Mouse (Mus musculus): ENCODE measurements at regions not wholly inside any gene's neighbourhood (a gene's known extent, or its start where the extent isn't known, plus 50 kb on each side); places are given as distances from the start of the nearest gene placed in this dataset.

DNA sequence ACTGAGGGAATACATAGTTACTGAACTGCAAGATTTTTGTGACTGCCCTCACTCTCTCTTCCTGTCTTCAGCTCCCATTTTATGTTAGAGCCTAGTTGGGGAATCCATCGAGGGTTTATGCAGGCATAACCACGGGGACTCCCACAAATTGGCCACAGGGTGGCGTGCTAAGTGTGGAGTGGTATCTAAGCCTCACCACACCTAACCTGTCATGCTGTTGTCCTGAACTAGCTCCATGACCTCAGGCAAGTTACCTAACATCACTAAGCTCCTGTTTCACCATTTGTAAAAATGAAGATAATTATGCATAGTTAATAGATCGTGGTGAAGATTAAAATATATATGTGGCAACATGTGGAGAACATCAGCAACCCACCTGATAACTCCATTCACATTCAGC is 246.8 kb upstream of the Cpeb2 start:
- no peaks in the 10 kb centered on the region for H3K27me3 ChIP-seq (replicated peaks)
- peak; percentile 13 for DNase-seq (ENCODE audit: extremely low read depth)
- H3K27ac ChIP-seq (ENCODE audit: insufficient read depth, low read depth), result no peak overlapping the region
- H3K4me2 ChIP-seq (ENCODE audit: insufficient read depth, low read depth, poor library complexity, severe bottlenecking), result no peak overlapping the region
- no peaks in the 10 kb centered on the region for H3K36me3 ChIP-seq (replicated peaks in 1 of 2; ENCODE audit: control insufficient read depth in 1 of 2, insufficient read depth in 1 of 2, low read length in 1 of 2)
- TF ChIP-seq RAD21 (IDR thresholded peaks at IDR 0.05; ENCODE audit: low read depth, low read length), result peak; percentile 57
- no peak for TF ChIP-seq ZNF384 (IDR thresholded peaks at IDR 0.05; ENCODE audit: low read depth, low read length)
- peak in 1 of 2 experiments; percentile 57; a peak in 2 of 4 replicates for TF ChIP-seq CTCF (conservative IDR thresholded peaks at IDR 0.05 in 1 of 2, IDR thresholded peaks at IDR 0.05 in 1 of 2; ENCODE audit: low read depth in 2 of 2, low read length in 2 of 2)
- peak; percentile 66 for TF ChIP-seq SMC3 (IDR thresholded peaks at IDR 0.05; ENCODE audit: low read depth, low read length)
- TF ChIP-seq ZC3H11A (IDR thresholded peaks at IDR 0.05; ENCODE audit: low read depth, low read length), result peak; percentile 20
- H3K79me2 ChIP-seq (replicated peaks; ENCODE audit: control insufficient read depth, extremely low read depth, insufficient read depth, poor library complexity, severe bottlenecking), result no peaks in the 10 kb centered on the region
- peaks cover 0 to 7% of the 10 kb centered on the region in 2 experiments; a peak in 1 of 4 replicates for H3K4me1 ChIP-seq (ENCODE audit: control insufficient read depth in 1 of 2, insufficient read depth in 2 of 2)
- no peak overlapping the region for H3K9ac ChIP-seq (ENCODE audit: insufficient read depth, low read depth)
- in situ Hi-C loops (cut with MboI; ENCODE audit: low pct_ligation_motif_present, low pct_unique_long_range_greater_than_20kb, low sequenced_read_pairs), result no loop called here
- no peak overlapping the region for H3K4me3 ChIP-seq (replicated peaks in 1 of 3; ENCODE audit: low read depth in 2 of 3, low read length in 2 of 3, poor library complexity in 1 of 3)
- H3K9me3 ChIP-seq (replicated peaks; ENCODE audit: low read length), result no peaks in the 10 kb centered on the region
- dilution Hi-C loops (cut with MboI; ENCODE audit: extremely low pct_ligation_motif_present, extremely low pct_unique_long_range_greater_than_20kb, low sequenced_read_pairs), result no loop called here

DNA sequence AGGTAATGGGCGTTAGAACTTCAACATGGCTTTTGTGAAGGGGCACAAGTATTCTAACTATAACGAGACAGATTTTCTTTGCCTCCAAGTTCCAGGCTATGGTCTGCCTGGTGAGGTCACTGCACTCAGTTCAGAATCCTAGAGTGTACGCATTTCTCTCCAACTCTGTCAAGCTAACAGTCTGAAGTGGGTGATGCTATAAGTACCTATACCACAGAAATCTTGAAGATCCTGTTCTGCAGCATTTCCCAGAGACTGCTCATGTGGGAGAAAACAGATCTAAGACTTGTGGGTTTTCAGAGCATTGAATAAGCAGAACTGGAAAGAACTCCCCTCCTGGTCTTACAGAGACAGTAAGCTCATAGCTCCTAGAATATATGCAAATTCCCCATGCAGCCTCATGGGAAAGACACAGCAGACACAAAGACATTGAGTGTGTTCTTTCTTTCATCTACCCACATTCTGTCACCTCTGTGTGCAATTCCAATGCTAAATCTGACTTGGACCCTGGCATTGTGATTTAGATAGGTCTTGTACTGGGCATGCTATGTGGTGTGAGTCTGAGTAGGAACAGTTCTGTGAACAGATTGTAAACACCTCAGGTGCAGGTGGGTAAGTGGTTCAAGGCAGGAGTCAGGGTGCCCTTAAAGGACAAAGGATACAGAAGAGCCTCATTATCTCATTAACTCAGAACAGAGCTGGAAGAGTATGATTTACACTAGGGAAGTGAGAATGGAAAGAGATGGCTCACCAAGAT is 245.1 kb upstream of the Cpeb2 start:
- dilution Hi-C loops (cut with MboI; ENCODE audit: extremely low pct_ligation_motif_present, extremely low pct_unique_long_range_greater_than_20kb, low sequenced_read_pairs), result no loop called here

DNA sequence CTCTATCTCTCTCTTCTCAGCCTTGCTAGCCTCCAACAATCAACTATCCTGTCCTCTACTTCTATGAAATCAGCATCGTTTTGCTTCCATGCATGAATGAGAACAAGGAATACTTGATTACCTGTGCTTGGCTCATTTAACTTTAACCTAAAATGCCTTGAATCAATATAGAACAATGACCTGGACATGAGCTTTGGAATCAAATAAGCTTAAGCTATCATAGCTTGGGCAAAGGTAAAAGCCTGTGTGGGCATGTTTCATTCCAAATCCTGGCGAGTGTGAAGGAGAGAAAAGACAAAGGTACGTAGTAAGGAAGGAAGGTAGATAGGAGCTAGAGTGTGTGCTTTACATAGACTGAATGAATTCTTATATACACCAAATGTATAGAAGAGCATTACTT is 243.7 kb upstream of the Cpeb2 start:
- H3K27ac ChIP-seq (ENCODE audit: insufficient read depth, low read depth), result no peak overlapping the region
- no peaks in the 10 kb centered on the region for H3K36me3 ChIP-seq (replicated peaks in 1 of 2; ENCODE audit: control insufficient read depth in 1 of 2, insufficient read depth in 1 of 2, low read length in 1 of 2)
- DNase-seq (ENCODE audit: extremely low read depth), result no peak
- peaks cover 0 to 7% of the 10 kb centered on the region in 2 experiments; a peak in 1 of 4 replicates for H3K4me1 ChIP-seq (ENCODE audit: control insufficient read depth in 1 of 2, insufficient read depth in 2 of 2)
- no peaks in the 10 kb centered on the region for H3K9me3 ChIP-seq (replicated peaks; ENCODE audit: low read length)
- no peak overlapping the region for H3K9ac ChIP-seq (ENCODE audit: insufficient read depth, low read depth)
- in situ Hi-C loops (cut with MboI; ENCODE audit: low pct_ligation_motif_present, low pct_unique_long_range_greater_than_20kb, low sequenced_read_pairs) (no loop called here), dilution Hi-C loops (cut with MboI; ENCODE audit: extremely low pct_ligation_motif_present, extremely low pct_unique_long_range_greater_than_20kb, low sequenced_read_pairs) (no loop called here)
- no peak overlapping the region for H3K4me2 ChIP-seq (ENCODE audit: insufficient read depth, low read depth, poor library complexity, severe bottlenecking)
- no peak for TF ChIP-seq MAX (IDR thresholded peaks at IDR 0.05; ENCODE audit: low read length)
- TF ChIP-seq JUND (conservative IDR thresholded peaks at IDR 0.05; ENCODE audit: low read depth, low read length), result no peak
- TF ChIP-seq MYC (IDR thresholded peaks at IDR 0.05; ENCODE audit: low read depth, low read length), result no peak
- no peak for TF ChIP-seq BHLHE40 (IDR thresholded peaks at IDR 0.05; ENCODE audit: low read depth, low read length)
- TF ChIP-seq ZKSCAN1 (IDR thresholded peaks at IDR 0.05; ENCODE audit: borderline replicate concordance, low read depth, low read length), result no peak
- TF ChIP-seq EP300 (IDR thresholded peaks at IDR 0.05; ENCODE audit: low read length), result no peak
- no peak for TF ChIP-seq TBP (conservative IDR thresholded peaks at IDR 0.05; ENCODE audit: low read depth, low read length)
- no peak for TF ChIP-seq E2F4 (IDR thresholded peaks at IDR 0.05; ENCODE audit: insufficient replicate concordance, low read depth, low read length)
- TF ChIP-seq MAFK (IDR thresholded peaks at IDR 0.05; ENCODE audit: insufficient replicate concordance, low read length), result no peak
- no peak for TF ChIP-seq UBTF (IDR thresholded peaks at IDR 0.05; ENCODE audit: low read depth, low read length)
- TF ChIP-seq POLR2A (IDR thresholded peaks at IDR 0.05; ENCODE audit: low read depth, low read length), result no peak
- TF ChIP-seq SIN3A (IDR thresholded peaks at IDR 0.05; ENCODE audit: low read length), result no peak
- TF ChIP-seq PAX5 (IDR thresholded peaks at IDR 0.05; ENCODE audit: low read length), result no peak
- TF ChIP-seq CTCF (conservative IDR thresholded peaks at IDR 0.05 in 1 of 2, IDR thresholded peaks at IDR 0.05 in 1 of 2; ENCODE audit: low read depth in 2 of 2, low read length in 2 of 2), result no peak
- TF ChIP-seq ZNF384 (IDR thresholded peaks at IDR 0.05; ENCODE audit: low read depth, low read length), result no peak
- no peak for TF ChIP-seq TCF12 (IDR thresholded peaks at IDR 0.05; ENCODE audit: low read depth, low read length)
- TF ChIP-seq ELF1 (IDR thresholded peaks at IDR 0.05; ENCODE audit: low read depth, low read length), result no peak
- no peak for TF ChIP-seq MAZ (IDR thresholded peaks at IDR 0.05; ENCODE audit: low read depth, low read length)
- TF ChIP-seq USF1 (IDR thresholded peaks at IDR 0.05; ENCODE audit: low read depth, low read length), result no peak
- no peak overlapping the region for H3K4me3 ChIP-seq (replicated peaks in 1 of 3; ENCODE audit: low read depth in 2 of 3, low read length in 2 of 3, poor library complexity in 1 of 3)
- no peaks in the 10 kb centered on the region for H3K27me3 ChIP-seq (replicated peaks)
- H3K79me2 ChIP-seq (replicated peaks; ENCODE audit: control insufficient read depth, extremely low read depth, insufficient read depth, poor library complexity, severe bottlenecking), result no peaks in the 10 kb centered on the region

More for the DNA sequence above, 245.1 kb upstream of the Cpeb2 start:
- in situ Hi-C loops (cut with MboI; ENCODE audit: low pct_ligation_motif_present, low pct_unique_long_range_greater_than_20kb, low sequenced_read_pairs), result no loop called here
- Histone ChIP-seq H3K27me3 (replicated peaks) (no peaks in the 10 kb centered on the region), H3K79me2 (replicated peaks; ENCODE audit: control insufficient read depth, extremely low read depth, insufficient read depth, poor library complexity, severe bottlenecking) (no peaks in the 10 kb centered on the region), H3K27ac (ENCODE audit: insufficient read depth, low read depth) (no peak overlapping the region), H3K9me3 (replicated peaks; ENCODE audit: low read length) (no peaks in the 10 kb centered on the region), H3K36me3 (replicated peaks in 1 of 2; ENCODE audit: control insufficient read depth in 1 of 2, insufficient read depth in 1 of 2, low read length in 1 of 2) (no peaks in the 10 kb centered on the region), H3K4me1 (ENCODE audit: control insufficient read depth in 1 of 2, insufficient read depth in 2 of 2) (peaks cover 0 to 7% of the 10 kb centered on the region in 2 experiments; a peak in 1 of 4 replicates), H3K4me2 (ENCODE audit: insufficient read depth, low read depth, poor library complexity, severe bottlenecking) (no peak overlapping the region), H3K4me3 (replicated peaks in 1 of 3; ENCODE audit: low read depth in 2 of 3, low read length in 2 of 3, poor library complexity in 1 of 3) (no peak overlapping the region), H3K9ac (ENCODE audit: insufficient read depth, low read depth) (no peak overlapping the region)
- DNase-seq (ENCODE audit: extremely low read depth), result peak; percentile 12
- no peak for TF ChIP-seq KAT2A (IDR thresholded peaks at IDR 0.05; ENCODE audit: insufficient replicate concordance, low read length)
- TF ChIP-seq POLR2A (IDR thresholded peaks at IDR 0.05; ENCODE audit: low read depth, low read length), result no peak
- TF ChIP-seq ETS1 (conservative IDR thresholded peaks at IDR 0.05; ENCODE audit: low read depth, low read length), result no peak
- TF ChIP-seq BHLHE40 (IDR thresholded peaks at IDR 0.05; ENCODE audit: low read depth, low read length), result no peak
- TF ChIP-seq USF1 (IDR thresholded peaks at IDR 0.05; ENCODE audit: low read depth, low read length), result no peak
- no peak for TF ChIP-seq MAFK (IDR thresholded peaks at IDR 0.05; ENCODE audit: insufficient replicate concordance, low read length)
- no peak for TF ChIP-seq ZNF384 (IDR thresholded peaks at IDR 0.05; ENCODE audit: low read depth, low read length)
